Mouse (Mus musculus): ENCODE data around the gene Catsperz. TPM values are rescaled to one million over a fixed set of nuclear protein-coding genes. Genes with fewer than 3 reads are reported as not detected.
A peak's percentile ranks its signal among the peaks of the same experiment; 100 is the strongest.

Catsperz gene
- polyA plus RNA-seq, 1 experiment from 2014 or later, result 0.55 TPM

- Histone ChIP-seq H3K4me2 (replicated peaks) (no peak overlapping the region), H3K4me1 (replicated peaks) (peaks cover 16% of the 10 kb centered on the region), H3K4me3 (replicated peaks) (no peak overlapping the region), H3K27me3 (peaks cover 92% of the 10 kb centered on the region), H3K9me3 (no peaks in the 10 kb centered on the region), H3K27ac (no peak overlapping the region), H3K36me3 (no peaks in the 10 kb centered on the region), H3K9ac (replicated peaks) (no peak overlapping the region)
- no peak for ATAC-seq
- 33% methylated on average over 1 of the region's 1 CpGs for WGBS
Observed at GRCm38 (mm10) chr19:6932018-6932417, 6.8 kb upstream of the Catsperz start.

- H3K27ac ChIP-seq, result no peak overlapping the region
- H3K9me3 ChIP-seq, result no peaks in the 10 kb centered on the region
- ATAC-seq, result no peak
- H3K27me3 ChIP-seq, result peaks cover 97% of the 10 kb centered on the region
- H3K4me3 ChIP-seq (replicated peaks), result no peak overlapping the region
- H3K4me2 ChIP-seq (replicated peaks), result no peak overlapping the region
- 0% methylated on average over 2 of the region's 2 CpGs for WGBS
- peaks cover 21% of the 10 kb centered on the region for H3K4me1 ChIP-seq (replicated peaks)
- no peak overlapping the region for H3K9ac ChIP-seq (replicated peaks)
- no peaks in the 10 kb centered on the region for H3K36me3 ChIP-seq
Observed at GRCm38 (mm10) chr19:6931002-6931401, 5.8 kb upstream of the Catsperz start.

DNA sequence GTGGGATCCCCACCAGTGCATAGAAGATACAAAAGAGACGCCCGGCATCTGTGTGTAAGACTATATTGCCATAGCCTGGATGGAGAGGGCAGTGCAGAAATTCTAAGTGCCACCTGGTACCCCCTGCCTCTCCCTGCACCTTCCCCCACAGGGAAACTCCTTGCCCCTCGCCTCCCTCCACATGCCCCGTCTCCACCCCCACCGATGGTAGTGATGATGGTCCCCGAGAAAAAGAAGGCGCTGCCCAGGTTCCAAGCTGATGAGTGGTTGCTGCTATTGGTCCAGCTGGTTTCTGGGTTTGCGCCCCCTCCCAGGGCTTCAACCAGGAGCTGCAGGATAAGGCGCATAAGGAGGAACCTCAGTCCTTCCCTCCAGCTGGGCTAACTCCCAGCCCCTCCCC lies 2.9 kb upstream of the Catsperz start:
- Histone ChIP-seq H3K36me3 (no peaks in the 10 kb centered on the region), H3K9me3 (no peaks in the 10 kb centered on the region), H3K4me3 (replicated peaks) (no peak overlapping the region), H3K27ac (no peak overlapping the region), H3K9ac (replicated peaks) (no peak overlapping the region), H3K4me2 (replicated peaks) (no peak overlapping the region), H3K4me1 (replicated peaks) (peaks cover 21% of the 10 kb centered on the region), H3K27me3 (peaks cover 96% of the 10 kb centered on the region)
- no peak for ATAC-seq
- 9% methylated on average over 9 of the region's 9 CpGs for WGBS

DNA sequence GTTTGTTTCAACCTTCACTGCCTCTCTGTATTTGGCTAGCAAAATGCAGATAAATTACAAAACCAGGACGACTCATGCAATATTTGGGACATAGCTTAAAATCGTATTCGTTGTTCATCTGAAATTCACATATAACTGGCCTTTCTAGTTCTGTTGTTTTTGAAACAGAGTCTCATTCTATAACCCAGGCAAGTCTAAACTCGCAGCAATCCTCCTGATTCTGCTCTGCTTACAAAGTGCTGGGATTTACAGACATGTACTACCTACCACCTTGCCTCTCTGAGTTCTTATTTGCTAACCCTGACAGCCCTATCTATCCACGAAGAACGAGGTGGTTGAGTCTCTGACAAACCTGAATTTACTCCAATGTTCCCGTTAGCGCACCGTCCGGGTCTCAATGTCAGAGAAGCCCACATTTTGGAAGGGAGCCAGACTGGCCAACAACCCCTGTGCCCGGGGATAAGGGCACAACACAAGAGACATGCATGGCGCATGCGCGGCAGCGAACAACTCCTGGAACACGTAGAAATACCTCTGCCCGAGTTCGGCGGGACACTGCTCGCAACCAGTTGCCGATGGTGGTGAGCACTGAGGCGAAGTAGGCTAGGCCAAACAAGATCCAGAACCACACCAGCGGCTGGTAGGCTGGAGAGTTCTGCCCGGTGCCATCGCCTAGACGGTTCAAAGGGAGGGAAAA lies 1.5 kb upstream of the Catsperz start:
- Histone ChIP-seq H3K4me1 (replicated peaks) (peaks cover 28% of the 10 kb centered on the region), H3K27me3 (peaks cover 90% of the 10 kb centered on the region), H3K36me3 (no peaks in the 10 kb centered on the region), H3K9ac (replicated peaks) (peak overlapping the region; percentile 25; the same call in 1 of the 2 replicates), H3K27ac (no peak overlapping the region), H3K9me3 (no peaks in the 10 kb centered on the region), H3K4me2 (replicated peaks) (peak overlapping the region; percentile 35), H3K4me3 (replicated peaks) (peak overlapping the region; percentile 22)
- 11% methylated on average over 26 of the region's 26 CpGs for WGBS
- ATAC-seq, result no peak

- H3K27ac ChIP-seq, result no peak overlapping the region
- no peaks in the 10 kb centered on the region for H3K36me3 ChIP-seq
- 5% methylated on average over 39 of the region's 40 CpGs for WGBS
- peaks cover 32% of the 10 kb centered on the region for H3K4me1 ChIP-seq (replicated peaks)
- no peak overlapping the region for H3K4me2 ChIP-seq (replicated peaks)
- ATAC-seq, result no peak
- H3K4me3 ChIP-seq (replicated peaks), result peak overlapping the region; percentile 8; the same call in 1 of the 2 replicates
- H3K9me3 ChIP-seq, result no peaks in the 10 kb centered on the region
- H3K27me3 ChIP-seq, result peaks cover 80% of the 10 kb centered on the region
- no peak overlapping the region for H3K9ac ChIP-seq (replicated peaks)
Observed at GRCm38 (mm10) chr19:6925611-6926329, 590 bp upstream of the Catsperz start.

DNA sequence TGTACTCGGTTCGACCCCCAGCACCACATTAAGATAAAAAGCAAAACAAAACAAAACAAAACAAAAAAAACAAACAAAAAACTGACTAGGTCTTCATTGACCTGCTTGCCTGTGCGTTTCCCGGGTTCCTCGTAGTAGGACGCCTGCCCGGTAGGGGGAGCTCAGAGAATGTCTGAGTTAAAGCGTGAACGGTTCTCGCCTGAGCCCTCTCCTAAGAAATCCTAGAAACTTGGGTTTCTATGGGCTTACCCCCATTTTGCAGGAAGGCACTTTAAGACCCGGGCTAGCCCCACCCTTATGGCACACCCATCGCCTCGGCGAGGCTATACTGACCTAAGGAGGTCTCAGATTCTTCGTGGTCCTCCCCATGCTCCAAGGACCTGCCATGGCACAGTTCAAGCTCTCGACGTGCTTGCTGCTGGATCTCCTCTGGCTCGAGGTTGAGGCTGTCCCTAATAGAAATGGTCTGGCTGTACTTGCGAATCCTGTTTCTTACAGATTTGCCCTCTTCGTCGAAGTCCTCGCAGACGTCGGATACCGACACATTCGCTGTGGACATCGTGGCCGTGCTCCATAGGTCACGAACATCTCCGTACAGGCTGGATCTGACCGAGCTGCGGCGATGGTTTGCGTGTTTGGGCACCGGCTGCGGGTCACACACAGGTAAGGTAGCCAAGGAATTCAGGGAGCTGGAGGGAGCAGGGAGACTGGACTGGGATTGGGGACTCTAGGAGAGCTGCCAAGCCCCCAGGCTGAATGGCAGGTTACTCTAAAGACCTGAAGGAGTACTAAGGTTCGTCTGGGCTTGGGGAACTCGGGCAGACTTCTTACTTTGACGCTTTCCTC lies 496 bp downstream of the Catsperz start:
- WGBS, result 4% methylated on average over 39 of the region's 39 CpGs
- H3K4me2 ChIP-seq (replicated peaks), result peak overlapping the region; percentile 9; the same call in 1 of the 2 replicates
- no peak for ATAC-seq
- no peak overlapping the region for H3K4me3 ChIP-seq (replicated peaks)
- H3K9ac ChIP-seq (replicated peaks), result no peak overlapping the region
- H3K27ac ChIP-seq, result no peak overlapping the region
- peaks cover 43% of the 10 kb centered on the region for H3K4me1 ChIP-seq (replicated peaks)
- H3K27me3 ChIP-seq, result peaks cover 71% of the 10 kb centered on the region
- H3K36me3 ChIP-seq, result no peaks in the 10 kb centered on the region
- H3K9me3 ChIP-seq, result no peaks in the 10 kb centered on the region

- ATAC-seq, result no peak
- Histone ChIP-seq H3K27me3 (peaks cover 57% of the 10 kb centered on the region), H3K27ac (no peak overlapping the region), H3K9me3 (no peaks in the 10 kb centered on the region), H3K9ac (replicated peaks) (no peak overlapping the region), H3K36me3 (no peaks in the 10 kb centered on the region; the same call in 1 of the 2 replicates), H3K4me1 (replicated peaks) (peaks cover 50% of the 10 kb centered on the region), H3K4me2 (replicated peaks) (no peak overlapping the region), H3K4me3 (replicated peaks) (peak overlapping the region; percentile 77; the same call in 1 of the 2 replicates)
- 62% methylated on average over 6 of the region's 6 CpGs for WGBS
Observed at GRCm38 (mm10) chr19:6922901-6923735, 2.1 kb downstream of the Catsperz start.

GRCm38 (mm10) chr19:6921647-6922567 lies 3.3 kb downstream of the Catsperz start, which contains the start of gene Esrra:
Gene Esrra (minus strand): TSS chr19:6921813.
- H3K36me3 ChIP-seq, result no peaks in the 10 kb centered on the region; the same call in 1 of the 2 replicates
- H3K27me3 ChIP-seq, result peaks cover 45% of the 10 kb centered on the region
- H3K4me2 ChIP-seq (replicated peaks), result peak within 1 kb of the TSS; percentile 79
- peak within 1 kb of the TSS; percentile 86 for H3K9ac ChIP-seq (replicated peaks)
- no peaks in the 10 kb centered on the region for H3K9me3 ChIP-seq
- ATAC-seq, result peak; percentile 94
- H3K27ac ChIP-seq, result peak within 1 kb of the TSS; percentile 91
- H3K4me1 ChIP-seq (replicated peaks), result peaks cover 47% of the 10 kb centered on the region
- H3K4me3 ChIP-seq (replicated peaks), result peak within 1 kb of the TSS; percentile 77
- WGBS, result under 1% methylated on average over 57 of the region's 66 CpGs

DNA sequence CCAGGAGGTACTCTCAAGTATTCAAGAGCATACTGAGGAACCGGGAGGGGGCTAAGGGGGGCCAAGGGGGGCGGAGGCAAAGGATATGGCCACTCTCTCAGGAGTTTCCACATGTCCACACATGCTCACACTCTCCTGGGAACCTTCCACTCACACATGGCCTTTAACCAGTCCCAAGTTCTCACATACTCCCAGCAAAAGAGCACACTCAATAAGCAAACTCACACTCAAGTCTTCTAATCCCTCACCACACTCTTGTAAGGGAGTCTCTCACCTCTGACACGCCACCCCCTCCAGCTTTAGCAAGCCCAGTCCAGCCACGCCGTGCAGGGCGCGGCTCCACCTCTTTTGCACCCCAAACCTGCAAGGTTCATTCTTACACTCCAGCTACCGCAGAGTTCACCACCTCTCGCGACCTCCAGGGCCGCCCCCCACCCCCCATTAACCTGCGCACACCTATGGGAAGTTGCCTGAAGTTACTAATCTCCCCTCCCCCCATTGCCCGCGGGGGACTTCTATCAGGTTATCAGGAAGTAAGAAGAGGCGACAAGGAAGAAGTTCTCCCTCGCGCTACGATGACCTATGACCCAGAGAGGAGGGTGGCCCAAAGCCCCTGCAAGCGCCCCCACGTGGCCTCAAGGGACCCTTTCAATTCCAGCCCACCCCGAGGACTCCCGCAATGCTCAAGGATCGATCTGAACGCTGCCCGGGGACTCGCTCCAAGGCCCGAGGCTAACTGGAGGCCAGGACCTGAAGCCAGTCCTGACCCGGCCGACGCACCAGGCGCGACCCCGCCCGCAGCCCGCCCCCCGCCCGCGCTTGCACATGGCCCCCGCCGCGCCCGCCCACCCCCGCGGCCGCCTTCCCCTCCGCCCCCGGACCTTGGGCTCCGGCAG lies 4.2 kb downstream of the Catsperz start:
- Histone ChIP-seq H3K4me3 (replicated peaks) (peak overlapping the region; percentile 77), H3K4me2 (replicated peaks) (peak overlapping the region; percentile 79), H3K9me3 (no peaks in the 10 kb centered on the region), H3K36me3 (peaks cover 4% of the 10 kb centered on the region), H3K9ac (replicated peaks) (peak overlapping the region; percentile 86), H3K27ac (peak overlapping the region; percentile 91), H3K27me3 (peaks cover 36% of the 10 kb centered on the region), H3K4me1 (replicated peaks) (peaks cover 42% of the 10 kb centered on the region)
- peak; percentile 31 for ATAC-seq
- under 1% methylated on average over 39 of the region's 48 CpGs for WGBS
